Mouse (Mus musculus) lung, adult 18-20 months (tissue): ENCODE data around the gene Gtf3c4.

Source experiments
- DNase-seq, 2 experiments: peaks; one replicate each; pipeline ENCODE4 v3.0.0; 2022; ENCODE audit warnings: mixed read lengths in 2 of 2

Gene Gtf3c4

DNA sequence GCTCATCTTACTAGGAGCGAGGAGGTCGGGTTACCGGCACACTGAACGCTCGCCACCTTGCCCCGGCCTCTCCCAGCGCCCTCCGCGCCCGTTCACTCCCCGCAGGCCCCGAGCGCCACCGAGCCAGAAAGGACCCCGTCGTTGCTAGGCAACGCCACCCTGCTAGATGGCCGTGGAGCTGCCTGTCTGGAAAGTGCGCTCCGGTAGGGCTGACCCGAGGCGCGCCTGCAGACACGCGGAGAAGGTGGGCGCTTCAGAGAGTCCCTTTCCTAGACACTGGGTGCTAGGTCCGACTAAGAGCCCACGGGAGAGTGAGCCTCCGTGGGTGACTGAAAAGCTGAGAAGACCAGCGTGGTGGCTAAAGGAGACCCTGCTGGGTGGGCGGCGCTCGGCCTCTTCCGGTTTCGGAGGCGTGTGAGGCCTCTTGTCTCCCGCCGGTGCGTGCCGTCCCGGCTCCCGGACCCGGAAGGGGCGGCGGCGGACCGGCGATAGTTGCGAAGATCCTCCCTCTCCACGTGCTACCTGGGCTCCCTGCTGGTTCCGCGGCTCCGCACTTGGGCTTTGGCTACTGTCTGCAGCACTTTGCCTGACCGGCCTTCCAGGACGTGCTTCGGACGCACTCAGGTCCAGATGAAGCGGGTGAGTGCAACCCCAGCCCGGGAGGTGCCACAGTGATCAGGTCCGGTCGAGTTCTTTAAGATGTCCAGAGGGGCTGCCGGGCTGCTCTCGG is at the start of gene Gtf3c4, which contains the start of gene Ddx31:
Gene Gtf3c4 (minus strand): TSS at position 139 of the 730 bp plus-strand sequence.
Gene Ddx31 (plus strand): TSS at position 185 of the 730 bp plus-strand sequence.
- peak; percentile 92 for DNase-seq

DNA sequence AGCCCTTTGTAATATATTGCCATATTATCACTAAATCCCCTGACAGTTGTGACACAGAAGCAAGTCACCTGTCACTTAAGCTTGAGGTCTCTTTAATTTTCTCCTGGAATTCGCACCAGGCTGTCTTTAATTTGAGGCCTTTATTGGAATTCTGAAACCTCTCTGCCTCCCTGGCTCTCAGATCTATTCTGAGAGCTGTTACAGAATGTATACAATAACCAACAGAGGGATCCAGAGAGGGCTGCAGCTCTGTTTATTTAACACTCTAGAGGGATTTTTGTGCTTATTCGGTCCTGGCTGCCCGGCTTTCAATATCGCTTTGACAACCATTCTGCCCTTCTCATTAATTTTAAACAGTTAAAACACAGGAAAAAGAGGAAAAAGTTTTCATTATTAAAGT is 44.8 kb upstream of the Gtf3c4 start:
- no peak for DNase-seq

DNA sequence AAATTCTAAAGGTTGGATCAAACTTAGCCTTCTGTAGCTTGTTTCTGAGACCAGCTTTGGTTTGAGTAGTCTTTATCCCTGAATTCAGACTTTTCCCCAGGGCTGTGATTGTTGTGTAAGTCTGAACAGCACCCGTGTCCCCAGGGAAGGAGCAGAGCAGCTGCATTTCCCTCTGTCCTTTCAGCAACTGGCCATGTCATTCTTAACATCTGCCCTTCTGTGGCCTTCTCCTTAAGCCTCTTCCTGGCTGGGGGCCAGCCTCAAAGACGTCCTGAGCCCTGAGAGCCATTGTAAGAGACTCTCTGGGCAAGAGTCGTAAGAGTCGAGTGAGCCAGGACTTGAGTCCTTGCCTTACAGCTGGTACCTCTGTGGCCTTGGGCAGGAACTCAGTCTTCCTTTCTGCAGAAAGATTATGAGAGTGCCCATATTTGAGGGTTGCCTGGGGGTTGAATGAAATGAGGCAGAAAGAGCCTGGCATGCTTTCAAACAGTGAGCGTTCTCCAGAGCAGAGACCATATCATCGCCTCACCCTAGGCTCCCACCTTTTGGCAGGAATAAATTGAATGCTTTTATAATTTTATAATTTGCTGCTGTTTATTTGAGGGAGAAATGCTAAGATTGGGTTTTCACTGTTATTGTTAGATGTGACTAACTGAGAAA is 42.8 kb upstream of the Gtf3c4 start:
- DNase-seq, result no peak

DNA sequence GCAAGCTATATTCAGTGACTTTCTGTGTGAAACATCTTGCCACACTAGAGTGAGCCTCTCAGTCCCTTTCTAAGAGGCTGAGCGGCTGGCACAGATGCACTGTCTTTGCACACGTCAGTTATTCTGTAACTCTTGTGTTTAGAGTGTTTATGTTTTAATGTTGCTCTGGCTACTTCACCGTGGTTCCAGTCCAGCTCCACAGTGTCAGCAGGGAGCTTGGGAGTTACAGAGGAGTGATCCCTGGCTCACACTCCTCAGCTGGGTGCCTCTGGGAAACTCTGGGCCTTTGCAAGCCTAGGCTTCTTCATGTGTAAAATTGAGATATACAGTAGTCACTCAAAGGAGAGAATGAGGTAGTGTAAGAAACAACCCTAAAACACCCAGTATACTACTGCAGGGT is 41.9 kb upstream of the Gtf3c4 start:
- DNase-seq, result no peak

DNA sequence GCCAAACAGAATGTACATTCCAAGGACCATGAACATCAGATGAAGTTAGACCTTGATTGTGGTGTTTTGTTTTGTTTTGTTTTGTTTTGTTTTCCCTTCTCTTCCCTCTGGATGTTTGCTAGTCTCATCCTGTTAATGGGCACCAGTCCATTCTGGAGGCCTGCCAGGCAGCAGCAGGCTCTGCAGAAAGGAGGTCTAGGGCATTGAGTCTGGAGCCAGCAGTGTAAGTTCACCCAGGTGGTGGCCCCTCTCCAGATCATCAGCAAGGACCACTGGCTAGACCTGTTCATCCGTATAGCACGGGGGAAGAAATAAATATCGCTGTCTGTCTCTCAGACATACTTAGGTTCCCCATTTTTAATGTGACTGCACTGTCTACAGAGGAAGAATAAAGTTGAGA is 41.1 kb upstream of the Gtf3c4 start:
- DNase-seq, result no peak

DNA sequence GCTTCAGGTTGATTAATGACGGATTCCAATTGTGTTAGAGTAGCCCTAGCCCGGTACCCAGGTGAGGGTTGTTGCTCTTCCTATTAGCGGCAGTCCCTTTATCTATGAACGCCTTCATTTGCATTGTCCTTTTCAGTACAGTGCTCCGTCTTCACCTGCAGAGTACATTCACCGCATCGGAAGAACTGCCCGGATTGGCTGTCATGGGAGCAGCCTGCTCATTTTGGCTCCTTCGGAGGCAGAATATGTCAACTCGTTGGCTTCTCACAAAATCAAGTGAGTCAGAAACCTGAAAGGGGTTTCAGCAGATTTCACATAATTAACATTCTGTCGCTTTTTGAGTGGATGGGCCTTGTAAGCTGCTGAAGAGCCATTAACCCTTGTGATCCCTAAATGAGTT is 35.4 kb upstream of the Gtf3c4 start:
- no peak for DNase-seq

DNA sequence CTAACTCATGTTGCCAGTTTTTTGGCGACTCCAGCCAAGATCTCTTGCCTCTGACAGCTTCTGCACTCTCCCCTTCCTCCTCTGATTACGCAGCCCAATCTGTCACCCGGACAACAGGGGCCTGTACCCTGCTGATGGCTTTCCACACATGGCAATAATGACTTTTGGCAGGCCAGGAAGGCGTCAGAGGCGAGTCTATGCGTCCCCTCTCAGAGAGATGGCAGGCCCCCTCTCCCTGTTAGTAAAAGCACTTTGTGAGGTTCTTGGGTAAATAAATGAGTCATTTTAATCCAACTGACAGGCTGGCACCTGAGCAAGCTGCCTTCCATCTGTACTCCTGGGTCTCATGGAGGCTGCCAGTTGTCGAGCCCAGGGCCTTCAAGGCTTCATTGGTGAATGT is 27.3 kb upstream of the Gtf3c4 start:
- no peak for DNase-seq

DNA sequence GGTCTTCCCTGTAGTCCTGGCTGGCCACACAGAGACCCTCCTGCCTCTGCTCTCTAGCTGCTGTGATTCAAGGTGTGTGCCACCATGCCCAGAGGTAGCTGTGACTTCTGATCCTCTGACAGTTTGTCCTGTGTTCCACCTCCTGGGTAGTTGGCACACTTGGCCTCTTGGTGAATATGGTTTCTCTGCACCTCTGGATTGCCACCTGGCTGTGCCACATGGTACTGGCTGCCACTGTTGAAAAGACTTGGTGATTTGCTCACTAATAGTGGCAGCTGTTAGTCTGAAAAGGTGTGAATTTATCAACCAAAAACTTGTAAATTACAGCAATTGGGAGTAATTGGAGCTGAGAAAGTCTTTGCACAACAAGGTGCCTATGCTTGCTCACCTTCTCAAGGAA is 23.7 kb upstream of the Gtf3c4 start:
- no peak for DNase-seq

DNA sequence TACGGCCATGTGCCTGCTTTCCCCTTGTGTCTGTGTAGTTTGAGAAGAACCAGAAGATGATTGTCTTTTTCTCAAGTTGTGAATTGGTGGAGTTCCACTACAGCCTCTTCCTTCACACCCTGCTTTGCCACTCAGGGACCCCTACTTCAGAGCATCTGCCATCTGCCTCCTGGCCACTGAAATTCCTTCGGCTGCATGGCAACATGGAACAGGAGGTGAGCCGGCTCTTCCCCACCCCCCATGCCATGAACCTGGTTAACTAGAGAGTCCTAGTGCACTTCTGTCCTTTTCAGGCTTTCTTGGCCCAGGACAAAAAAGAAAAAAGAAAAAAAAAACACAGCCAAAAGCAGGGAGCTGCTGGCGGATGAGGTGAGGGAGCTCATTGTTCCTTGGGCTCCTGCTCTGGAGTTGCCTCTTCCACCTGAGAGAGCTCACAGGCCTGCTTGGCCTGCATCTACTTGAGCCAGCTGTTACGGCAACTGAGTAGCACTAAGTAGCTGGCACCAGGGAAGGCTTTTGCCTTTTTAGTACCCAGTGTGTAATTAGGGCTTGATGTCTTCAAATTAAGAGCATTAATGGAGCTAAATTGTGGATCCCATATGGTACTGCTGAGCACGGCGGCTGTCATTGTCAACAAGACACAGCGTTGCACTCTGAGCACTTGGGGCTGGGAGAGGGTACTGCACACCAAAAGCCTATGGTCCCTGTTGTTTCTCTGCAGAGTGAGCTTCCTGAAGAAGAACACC is 20.7 kb upstream of the Gtf3c4 start:
- no peak for DNase-seq

DNA sequence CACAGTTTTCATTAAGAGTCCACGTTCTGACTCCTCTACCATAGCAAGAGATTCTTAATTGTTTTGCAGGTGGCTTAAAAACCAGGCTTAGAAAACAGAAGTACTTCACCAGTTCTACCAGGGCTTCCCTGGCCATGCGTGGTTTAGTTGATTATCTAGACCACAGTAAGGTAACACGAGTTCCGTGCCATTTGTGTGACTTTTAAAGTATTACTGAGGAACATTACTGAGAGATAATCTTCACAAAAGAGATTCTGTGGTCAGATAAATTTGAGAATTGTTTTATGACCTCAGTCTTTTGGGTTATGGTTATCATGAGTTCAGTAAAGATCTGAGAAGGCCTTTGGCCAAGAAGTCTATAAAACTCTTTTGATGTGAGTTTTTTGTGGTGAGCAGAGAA is 19.1 kb upstream of the Gtf3c4 start:
- no peak for DNase-seq

DNA sequence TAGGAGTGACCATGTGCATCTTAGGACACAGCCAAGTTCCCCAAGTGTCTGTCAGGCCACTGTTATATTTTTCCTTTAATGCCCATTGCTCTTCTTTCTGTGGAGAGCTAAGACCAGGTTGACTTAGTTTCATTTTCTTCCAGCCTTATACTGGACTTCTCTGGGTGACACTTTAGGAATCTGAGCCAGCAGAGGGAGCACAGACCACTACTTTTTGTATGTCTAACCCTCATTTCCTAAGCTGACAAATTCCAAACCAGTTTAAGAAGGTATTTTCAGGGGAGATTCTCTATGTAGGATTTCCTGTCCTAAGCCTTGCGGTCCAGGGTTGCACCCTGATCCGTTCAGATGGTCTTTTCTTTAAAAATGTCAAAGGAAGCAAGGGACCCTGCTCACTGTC is 15.6 kb upstream of the Gtf3c4 start:
- no peak for DNase-seq

DNA sequence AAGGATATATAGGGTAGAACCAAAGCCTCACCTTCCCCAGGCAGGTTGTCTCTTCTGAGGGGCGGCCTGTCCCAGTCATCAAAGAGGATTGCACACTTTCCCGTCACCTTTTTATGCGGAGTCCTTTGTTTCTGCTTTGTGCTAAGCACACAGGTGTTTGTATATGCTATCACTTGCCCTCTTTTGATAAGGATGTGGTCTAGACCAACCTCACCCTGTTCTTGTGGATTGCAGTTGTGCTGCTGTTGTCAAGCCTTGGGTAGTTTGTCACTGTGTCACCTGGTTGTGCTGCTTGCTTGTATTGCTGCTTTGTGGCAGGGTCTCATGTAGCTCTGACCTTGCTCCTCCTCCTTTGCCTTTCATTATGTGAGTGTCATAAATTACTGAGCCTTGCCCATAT is 12.4 kb upstream of the Gtf3c4 start:
- DNase-seq, result no peak

DNA sequence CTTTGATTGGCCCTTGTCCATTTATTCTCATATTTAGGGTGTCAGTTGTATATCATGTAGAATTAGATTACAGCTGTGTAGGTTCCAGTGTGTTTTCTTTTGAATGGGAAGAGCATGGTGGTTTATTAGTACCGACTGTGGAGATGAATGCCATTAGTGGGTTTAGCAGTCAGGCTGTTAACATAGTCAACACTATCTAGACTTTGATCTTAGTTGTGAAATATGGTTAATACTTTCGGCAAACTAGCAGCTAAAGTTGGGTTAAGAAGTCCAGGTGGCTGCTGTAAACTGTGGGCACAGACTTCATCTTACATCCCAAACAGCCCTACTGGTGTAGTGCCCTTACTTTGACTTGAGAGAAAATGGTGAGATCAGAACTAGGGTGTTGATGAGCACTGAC is 8.7 kb upstream of the Gtf3c4 start:
- DNase-seq, result no peak

DNA sequence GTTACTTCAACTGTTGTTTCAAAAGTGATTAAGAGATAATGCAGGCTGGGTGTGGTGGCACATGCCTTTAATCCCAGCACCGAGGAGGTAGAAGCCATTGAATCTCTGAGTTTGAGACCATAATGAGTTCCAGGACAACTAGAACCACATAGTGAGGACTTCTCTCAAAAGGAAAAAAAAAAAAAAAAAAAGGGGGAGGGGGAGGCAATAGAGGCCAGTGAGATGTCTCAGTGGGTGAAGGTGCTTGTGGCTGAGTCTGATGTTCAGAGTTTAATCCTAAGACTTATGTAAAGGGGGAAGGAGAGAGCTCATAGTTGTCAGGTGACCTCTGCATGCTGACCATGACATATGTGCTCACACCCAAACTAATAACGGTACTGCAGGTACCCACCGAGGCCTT is 1.9 kb upstream of the Gtf3c4 start:
- no peak for DNase-seq

DNA sequence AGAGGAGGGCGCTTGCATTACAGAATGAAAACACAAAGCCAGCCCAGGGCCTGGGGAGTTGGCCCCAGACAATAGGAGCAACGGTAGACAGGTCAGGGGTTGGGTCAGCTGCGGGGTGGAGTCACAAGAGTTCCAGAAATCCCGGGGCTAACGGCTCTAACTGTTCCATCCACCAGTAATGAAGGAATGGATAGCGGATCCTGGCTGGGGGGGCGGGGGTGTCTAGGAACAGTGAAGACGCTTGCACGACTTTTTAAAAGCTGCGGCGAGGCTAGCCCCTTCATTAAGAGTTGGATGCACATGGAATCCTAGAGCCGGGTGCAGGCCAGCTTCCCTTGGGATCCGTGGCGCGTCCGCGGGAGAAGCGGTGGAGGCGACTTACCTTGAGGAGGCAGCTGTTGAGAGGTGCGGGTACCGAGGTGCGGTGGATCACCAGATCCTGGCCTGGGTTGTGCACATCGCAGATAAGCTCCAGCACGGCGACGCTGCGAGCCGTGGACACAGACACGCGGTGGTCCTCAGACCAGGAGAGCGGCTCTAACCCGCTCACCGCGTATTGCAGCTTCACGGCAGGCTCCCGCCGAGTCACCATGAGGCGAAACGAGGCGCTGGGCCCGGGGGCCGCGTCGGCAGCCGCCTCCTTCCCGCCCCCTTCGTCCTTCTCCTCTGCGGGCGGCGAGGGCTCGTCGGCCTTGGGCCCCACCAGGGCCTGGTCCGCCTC is 499 bp downstream of the Gtf3c4 start:
- peak; percentile 9 to 10 for DNase-seq

DNA sequence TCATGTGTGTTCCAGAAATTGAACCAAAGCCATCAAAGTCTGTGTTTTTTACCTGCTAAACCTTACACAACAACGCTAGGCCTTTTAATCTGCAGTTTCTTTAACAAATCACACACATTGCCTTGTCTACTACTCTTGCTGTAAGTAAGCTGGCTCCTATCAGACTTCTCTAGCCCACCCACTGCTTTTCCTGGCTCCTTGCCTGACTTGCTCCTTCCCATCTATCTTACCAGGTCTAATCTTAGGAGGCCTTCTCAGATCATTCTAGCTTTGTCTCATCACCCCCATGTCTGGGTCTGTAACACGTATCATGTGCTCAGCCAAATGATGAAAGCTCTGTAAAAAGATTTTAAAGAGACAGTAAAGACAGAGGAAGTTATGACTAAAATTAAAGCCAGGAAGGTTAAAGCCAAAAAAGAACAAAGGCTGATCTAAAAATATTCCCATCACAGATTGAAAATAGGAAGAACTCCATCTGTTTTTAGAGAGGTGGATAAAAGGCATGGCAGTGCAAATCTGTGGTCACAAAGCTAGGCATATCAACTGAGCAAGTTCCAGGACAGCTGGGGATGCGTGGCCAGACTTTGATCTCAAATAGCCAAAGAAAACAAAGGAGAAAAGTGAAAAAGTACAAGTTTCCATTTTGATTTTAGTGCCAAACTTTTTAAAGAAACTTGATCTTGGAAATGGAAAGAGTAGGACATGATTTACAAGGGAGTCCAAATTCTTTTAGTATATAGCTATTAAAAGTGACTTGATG is 3.8 kb downstream of the Gtf3c4 start:
- DNase-seq, result no peak

DNA sequence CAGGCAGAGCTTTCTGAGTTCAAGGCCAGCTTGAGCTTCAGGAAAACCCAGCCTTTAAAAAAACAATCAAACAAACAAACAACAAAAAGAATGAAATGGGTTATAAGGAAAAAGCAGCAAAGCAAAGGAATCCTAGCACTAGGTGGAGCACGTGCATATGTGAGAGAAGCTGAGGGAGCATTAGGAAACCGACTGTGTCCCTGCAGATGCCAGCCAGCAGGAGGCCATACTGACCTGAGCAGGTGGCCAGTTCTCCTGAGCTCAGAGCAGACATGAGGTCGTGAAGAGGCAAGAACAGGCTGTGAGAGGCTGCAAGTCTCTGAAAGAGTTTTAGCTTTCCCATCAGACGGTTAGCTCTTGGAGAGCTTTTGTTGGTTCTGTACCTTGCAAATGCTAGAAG is 10.9 kb downstream of the Gtf3c4 start:
- DNase-seq, result peak in 1 of 2 experiments; percentile 11

DNA sequence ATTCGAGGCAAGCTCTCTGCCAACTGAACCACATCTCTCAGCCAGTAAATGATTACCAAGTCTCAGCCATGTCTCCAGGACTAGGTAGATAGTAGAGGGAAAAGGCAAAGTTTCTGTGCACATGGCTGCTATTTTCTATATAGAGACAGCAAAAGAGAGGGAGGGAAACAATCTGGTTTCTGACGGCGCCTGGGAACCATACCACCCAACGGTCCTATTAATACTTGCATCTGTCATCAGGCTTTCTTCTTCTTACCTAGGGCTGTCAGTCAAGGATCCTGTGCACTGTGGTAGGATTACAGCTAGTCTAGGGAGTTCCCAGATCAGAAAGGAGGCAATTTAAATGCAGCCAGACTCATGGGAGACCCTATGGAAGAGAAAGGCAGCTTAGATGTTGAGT is 21.3 kb downstream of the Gtf3c4 start:
- no peak for DNase-seq

DNA sequence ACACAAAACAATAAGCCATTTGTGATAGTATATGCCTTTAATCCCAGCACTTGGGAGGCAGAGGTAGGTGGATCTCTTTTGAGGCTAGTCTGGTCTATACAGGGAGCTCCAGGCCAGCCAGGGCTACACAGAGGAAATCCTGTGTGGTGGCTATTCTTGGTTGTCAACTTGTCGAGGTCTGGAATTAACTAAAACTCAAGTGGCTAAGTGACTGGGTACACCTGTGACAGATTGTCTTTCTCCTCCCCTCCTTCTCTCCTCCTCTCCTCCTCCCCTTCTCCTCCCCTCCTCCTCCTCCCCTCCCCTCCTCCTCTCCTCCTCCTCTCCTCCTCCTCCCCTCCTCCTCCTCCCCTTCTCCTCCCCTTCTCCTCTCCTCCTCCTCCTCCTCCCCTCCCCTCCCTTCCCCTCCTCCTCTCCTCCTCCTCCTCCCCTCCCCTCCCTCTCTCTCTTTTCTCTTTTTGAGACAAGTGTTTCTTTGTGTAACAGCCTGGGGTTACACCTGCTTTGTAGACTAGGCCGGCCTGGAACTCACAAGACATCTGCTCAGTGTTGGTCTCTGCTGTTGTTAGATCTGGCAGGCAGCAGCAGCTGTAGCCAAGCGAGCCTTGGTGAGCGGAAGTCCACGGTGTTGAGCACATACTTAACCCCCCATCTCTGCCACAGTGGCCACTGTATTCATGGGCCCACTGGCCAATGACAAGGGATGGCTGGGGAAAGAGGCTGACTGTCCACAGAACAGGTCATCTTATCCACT is 29.7 kb downstream of the Gtf3c4 start:
- no peak for DNase-seq

DNA sequence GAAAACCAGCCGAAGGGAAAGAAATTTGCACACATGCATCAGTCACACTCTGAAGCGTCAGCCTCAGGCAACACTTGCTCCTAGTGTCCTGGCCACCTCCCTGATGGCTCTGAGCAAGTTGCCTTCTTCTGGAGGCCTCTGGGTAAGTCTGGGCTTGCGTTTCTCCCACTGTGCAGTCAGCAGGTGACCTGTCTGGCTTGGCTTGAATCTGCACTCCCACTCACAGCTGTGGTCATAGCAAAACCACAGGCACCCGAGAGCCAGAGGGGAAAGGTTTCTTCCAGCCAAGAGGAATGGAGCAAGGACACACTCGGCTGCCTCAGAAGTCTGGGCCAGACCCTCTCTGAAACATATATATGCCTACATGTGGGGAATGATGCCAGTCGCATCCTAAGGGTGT is 31.3 kb downstream of the Gtf3c4 start:
- DNase-seq, result no peak

DNA sequence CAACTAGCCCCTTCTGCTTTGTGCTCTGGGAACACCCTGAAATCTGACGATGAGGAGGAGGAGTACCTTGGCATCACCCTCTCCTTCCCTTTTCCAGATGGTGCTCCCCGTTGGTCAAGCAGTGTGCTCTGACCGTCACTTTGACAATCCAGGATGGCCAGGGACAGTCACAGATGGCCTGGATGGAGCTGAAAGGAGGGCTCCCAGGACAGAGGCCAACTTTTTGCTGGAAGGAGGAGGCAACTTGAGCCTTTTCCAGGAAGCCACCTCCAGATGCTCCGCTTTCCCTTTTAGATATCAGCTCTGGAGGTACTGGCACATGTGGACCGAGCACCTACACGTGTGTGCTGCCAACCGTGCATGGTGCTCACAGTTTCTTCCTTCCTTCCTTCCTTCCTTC is 36.8 kb downstream of the Gtf3c4 start:
- DNase-seq, result no peak

DNA sequence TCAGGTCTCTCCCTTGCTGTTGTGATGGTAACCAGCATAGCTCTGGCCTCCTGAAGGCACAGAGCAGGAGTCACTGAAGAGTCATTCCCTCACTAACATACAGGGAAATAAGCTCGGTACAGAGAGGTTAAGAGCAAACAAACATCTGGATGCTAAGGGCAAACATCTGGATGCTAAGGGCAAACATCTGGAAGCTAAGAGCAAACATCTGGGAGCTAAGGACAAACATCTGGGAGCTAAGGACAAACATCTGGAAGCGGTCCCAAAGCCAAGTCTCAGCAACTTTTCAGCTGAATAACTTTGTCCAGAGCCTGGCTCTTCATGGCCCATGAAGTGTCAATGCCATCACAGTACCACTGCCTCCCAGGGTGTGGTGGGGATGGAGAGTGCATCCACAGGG is 40.6 kb downstream of the Gtf3c4 start:
- no peak for DNase-seq
